Mouse (Mus musculus) retina, postnatal 1 day (tissue): Measurements from ENCODE around the gene Cd86.

Source experiments
- DNase-seq: peaks from one replicate; pipeline ENCODE4 v3.0.0-alpha.2; 2012

The Cd86 gene

DNA sequence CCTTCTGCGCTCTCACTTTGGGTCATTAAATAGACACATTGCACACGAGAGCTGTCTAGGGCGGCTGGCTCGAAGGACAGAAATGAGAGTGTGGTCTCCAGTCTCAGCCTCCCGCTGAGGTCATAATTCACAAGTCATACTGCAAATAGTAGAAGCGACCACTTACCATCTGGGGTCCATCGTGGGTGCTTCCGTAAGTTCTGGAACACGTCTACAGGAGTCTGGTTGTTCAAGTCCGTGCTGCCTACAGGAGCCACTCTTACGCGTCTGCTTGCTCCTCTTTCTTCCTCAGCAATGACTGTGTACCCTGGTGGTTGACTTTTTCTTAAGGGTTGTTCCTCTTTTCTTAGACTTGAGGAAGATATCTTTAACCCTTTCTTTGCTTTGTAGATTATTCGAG, at the start of gene Cd86:
Gene Cd86 (minus strand): TSS at position 300 of the 400 bp plus-strand sequence.
- DNase-seq = no peak

DNA sequence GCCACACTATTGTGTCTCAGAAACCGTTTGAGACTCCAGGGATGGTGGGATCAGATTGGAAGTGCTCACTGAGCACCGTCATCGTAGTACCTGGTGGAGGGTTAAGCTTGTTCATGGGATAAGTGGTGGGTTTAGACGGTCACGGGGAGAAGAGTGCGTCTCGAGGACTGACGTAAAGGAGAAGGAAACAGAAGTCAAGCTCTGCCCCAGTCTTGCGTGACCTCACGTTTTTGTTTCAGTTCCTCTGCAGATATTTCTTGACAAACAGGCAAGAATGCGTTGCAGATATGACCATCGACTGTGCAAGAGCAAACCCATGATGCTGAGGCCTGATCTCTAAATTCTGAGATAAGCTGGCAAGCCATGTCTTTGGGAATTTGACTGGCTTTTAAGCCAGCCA, 45.9 kb upstream of the Cd86 start:
- no peak for DNase-seq

DNA sequence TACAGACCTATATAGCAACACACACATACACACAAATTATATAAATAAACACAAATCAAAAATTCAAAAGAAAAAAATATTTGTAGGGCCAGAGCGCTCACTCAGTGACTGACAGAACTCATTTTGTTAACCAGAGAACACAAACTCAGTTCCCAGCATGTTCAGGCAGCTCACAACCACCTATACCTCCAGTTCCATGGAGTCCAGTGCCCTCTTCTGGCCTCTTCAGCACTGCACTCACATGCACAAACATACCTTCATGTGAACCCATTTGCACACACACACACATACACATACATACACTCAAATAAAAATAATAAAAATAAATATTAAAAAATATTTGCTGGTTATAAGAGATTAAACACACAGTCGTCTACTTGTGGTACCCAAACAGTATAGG, 44.9 kb upstream of the Cd86 start:
- DNase-seq = no peak

DNA sequence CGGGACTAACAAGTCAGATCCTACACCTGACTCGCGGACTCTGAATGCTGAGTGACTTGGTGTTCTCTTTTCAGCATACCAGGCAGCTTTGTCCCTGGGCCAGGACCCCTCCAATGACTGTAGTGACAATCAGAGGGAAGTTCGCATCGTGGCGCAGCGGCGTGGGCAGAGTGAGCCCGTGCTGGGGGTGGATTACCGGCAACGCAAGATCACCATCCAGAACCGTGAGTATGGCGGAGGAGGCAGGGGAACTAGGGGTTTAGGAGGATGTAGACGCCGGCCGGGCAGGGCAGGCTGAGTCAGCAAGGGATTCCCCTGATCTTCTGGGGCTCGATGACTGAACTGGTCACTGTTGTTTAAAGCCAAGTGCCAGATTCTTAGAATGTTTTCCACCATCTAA, 43.5 kb upstream of the Cd86 start:
- no peak for DNase-seq

DNA sequence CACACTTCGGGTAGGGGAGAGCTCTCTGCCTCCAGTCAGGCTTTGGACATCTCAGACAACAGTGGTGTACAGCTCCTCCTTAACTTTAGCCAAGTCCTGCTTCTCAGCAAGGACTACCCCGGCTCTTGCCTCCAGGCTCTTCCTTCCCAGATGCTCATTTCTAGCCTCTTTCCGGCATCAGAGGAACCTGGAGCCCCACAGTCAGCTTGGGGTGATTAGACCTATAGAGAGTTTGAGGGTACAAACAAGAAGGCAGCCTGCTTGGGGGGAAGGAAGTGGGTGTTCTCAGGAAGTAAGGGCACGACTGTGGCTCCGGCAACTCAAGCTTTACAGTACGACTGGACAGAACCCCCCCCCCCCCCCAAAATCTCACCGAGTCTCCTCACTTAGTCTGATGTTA, 42.9 kb upstream of the Cd86 start:
- DNase-seq = no peak

DNA sequence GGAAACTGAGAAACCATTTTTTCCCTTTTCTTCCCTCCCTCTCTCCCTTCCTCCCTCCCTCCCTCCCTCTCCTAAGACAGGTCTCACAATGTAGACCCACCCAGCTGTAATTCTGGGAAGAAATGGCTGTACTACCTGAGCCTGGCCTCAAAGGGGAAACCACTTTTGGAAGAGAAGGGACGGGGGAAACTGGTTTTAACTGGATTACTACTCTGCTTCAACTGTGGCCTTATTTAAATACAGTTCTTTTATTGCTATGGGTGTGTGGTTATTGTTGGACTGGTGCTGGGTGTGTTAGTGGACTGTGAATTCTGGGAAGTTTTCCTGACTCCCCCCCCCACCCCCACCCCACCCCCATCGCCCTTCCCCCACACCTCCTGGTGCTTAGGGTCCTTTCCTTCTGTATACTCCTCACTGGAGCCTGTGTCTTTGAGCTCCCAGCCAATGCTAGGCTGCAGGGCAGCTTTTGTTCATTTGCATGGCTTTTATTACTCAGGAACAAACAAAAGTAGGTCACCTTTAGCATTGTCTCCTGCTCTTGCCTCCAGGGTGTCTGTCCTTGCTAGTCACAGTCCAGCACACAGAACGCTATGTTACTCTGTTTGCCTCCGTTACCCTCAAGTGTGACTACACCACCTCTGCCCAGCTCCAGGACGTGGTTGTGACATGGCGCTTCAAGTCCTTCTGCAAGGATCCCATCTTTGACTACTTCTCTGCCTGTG, 42.0 kb upstream of the Cd86 start:
- peak; percentile 54 for DNase-seq

DNA sequence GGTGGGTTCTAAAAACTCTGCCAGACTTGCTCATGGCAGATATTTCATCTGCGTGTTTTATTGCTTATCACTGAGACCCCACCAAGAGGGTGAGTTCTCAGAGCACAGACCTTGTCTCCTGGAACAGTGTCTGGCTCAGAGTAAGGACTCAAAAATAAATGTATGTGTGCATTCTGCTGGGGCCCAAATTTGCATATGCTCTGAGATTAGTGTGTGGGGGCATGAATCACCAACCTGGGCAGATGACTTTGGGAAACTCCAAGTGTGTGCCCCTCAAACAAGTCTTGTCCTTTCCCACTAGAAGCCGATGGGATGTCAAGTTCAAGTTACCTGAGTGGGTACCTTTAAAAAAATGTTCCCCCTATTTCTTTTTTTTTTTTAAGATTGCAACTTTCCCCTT, 34.6 kb upstream of the Cd86 start:
- DNase-seq = no peak

DNA sequence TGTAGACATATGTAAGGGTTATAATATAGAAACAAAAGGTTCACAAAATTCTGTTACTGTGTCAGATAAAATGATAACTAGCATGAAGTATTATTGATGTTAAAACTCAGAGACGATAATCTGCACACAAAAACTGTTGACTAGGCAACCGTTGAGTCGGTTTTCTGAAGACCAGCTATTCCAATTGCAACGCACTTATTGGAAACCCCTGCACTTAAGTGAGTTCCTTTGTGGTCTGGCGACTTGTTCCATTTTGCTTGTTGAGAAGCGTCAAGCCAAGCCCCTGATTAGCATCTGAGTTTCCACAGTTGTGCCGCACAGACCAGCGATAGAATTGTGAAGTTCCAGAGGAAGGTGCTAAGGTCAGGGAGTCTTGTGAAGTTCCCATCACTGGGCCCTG, 31.4 kb upstream of the Cd86 start:
- DNase-seq = no peak

DNA sequence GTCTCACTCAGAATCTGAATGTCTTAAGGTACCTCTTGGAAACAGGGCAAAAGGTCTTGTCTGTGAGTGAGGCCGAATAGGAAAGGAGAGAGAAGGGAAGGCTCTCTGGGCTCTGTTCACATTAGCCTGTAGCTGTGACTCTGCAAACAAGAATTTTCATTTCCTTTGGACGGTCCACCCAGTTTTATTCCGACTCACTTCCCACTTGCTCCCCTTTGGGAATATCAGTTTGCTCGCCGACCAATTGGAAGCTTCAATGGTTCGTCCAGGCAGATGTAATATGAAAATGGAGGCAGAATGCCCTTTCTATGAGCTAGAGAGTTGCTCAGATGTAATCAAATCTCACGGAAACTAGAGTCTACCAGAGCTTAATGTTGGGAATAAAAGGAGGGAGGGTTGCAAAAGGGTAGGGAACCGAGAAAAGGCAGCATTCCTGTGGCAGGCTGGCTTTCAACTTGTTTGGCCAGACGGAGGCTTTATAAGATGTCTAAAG, 29.0 kb upstream of the Cd86 start:
- no peak for DNase-seq

DNA sequence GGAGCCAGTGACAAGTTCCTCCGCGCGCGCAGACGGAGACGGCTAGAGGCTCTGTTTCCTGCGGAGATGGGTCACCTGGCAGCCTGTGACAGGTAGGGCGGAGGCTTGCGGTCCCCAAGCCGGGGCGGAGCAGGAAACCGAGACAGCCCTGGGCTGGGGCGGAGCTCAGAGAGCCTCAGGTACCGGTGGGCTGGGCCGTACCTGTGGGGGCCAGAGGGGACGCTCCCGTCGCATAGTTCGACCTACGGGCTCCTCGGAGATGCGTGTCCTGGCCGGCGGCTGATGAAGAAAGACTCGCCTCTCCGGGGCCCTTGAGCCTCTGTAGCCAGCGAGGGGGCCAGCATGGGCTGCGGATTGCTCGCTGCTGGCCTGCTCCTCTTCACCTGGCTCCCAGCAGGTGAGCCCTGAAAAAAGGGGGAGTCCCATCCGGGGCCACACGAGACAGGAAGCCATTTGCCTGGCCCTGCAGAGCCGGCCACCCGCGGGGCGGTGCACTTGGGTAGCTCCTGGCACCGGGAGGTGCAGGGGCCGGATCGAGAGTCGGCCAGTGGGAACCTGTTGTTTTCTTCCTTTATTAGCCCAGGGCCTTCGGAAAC, 28.0 kb upstream of the Cd86 start, which contains the start of gene Ildr1:
Gene Ildr1 (plus strand): TSS at position 161 of the 596 bp plus-strand sequence.
- DNase-seq = peak; percentile 15

DNA sequence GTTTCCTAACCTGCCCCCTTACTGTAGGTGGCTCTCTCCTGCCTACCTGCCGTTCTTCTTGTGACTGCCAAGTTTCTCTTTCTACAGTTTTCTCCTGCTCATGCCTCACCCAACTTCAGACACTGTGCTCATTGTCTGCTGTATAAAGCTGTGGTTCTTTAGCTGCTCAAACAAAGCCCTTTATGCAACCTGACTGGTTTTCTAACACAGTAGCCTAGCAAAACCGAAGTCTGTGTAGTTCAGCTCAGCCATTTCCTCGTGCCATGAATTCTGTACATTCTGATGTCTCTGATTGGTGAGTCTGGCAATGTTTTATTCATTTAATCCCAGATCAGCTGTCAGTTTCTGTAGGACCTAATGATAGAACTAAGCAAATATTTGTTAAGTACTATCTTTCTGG, 25.6 kb upstream of the Cd86 start:
- no peak for DNase-seq

DNA sequence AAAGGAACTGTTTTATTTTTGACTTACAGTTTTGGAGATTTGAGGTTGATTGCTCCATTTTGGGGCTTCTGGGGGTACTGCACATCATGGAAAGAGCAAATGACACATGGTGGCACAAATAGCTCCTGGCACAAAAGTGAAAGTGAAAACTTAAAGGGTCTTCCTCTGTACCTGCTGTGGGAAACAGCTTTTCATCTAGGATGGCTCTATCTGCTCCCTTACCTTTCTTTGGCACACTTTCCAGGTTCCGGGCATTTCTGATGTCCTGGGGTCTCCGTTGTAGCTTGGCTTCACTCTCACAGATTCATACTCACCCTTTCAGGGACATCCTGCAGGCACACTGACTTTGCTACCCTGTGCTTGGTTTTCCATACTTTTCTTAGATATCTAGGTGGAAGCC, 22.2 kb upstream of the Cd86 start:
- no peak for DNase-seq

DNA sequence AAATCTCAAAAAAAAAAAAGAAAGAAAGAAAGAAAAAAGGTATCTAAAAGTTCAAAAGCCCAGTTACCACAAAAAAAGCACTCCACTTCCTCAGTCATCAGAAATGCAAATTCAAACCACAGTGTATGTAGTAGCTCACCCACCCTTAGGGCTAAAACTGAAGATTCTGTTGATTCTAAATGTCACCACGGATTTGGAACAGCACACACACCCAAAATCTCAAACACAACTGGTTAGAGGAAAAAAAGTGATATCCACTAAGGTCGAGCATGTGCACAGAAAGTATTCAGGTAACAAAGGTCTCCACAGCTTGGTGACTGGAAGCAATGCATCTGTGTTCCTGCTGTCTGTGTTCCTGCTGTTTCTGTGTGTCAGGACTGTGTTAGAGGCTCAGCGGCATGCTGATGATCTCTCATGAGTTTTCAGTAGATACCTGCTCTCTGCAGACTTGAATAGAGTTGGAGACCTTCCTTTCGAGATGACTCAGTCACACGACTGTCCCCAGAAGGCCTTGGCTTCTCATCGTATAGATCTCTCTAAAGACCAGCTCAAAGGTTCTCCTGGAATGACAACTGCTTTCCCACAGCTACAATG, 18.5 kb upstream of the Cd86 start:
- no peak for DNase-seq

DNA sequence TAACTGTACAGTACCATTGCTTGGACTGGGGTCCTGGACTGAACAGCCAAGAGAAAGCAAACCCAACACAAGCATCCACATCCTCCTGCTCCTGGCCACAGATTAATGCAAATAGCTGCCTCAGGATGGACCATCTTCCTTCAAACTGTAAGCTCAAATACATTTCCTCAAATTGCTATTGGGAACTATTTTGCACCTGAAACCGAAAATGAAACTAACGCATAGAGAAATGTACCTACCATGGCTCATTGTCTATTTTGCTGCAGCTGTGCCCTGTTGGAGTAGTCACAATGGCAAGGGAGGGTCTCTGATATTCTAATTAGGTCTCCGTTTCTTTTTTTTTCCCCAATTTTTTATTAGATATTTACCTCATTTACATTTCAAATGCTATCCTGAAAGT, 15.9 kb upstream of the Cd86 start:
- DNase-seq = no peak

DNA sequence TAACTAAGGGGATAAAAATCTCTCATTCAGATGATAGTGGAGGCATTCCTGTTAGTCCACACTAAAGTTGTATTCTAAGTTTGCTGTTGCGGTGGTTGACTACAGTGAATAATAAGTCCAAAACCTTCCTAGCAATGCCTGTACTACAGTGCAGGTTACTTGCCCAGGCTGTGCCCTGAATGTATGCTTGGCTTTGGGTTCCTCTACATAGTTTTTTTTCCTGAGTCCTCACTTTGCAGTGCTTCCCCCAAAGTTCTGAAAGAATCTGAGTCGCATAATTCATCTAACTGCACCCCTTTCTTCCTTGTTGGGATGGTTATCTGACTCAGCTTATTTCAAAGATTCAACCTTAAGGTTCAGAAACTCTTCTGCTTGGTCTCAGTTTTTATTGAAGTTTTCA, 10.0 kb upstream of the Cd86 start:
- no peak for DNase-seq

DNA sequence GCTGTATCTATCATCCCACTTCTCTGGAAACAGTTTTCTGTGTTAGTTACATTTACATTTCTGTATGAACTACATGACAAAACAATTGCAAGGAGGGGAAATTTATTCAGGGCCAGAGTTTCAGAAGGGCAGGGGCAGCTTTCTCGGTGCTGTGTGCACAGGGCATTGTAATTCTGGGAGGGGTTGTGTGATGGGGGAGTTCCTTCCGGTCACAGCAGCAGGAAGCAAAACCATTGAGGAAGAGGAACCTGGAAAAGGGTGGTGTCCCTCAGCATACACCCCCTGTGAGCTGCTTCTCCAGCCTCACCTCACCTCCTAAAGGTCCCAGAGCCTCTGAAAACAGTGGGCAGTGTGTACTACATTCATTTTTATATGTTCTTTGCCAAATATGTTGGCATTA, 9.4 kb upstream of the Cd86 start:
- no peak for DNase-seq

DNA sequence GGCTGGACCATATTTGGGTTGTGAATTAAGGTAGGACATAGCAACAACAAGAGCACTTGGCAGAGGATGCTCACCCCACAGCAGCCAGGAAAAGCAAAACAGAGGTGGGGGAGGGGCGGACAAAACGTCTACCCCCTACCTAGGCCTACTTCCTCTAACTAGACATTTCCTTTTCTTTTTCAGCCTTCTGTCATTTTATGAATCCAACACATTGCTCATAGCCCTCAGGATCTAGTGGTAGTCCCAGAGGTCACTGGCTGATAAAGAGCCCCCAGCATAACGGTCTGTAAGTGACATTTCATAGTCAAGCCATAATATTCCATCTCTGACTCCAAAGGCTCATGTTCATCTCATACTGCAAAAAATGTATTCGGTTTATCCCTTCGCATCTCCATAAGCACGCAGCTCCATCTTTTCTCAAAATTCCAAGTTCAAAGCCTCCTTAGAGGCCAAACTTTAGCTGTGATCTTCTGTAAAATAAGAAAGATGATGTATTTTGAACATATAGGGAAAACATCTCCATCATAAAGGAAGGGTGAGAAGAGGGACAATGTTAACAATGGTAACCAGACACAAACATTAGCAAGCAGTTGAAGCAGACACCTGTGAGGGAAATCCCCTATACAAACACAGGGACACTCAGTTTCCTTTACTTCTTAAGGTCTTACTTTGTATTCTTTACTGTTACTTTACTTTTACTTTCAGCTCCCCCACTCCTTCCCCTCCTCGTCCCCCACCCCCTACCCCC, 8.8 kb upstream of the Cd86 start:
- no peak for DNase-seq

DNA sequence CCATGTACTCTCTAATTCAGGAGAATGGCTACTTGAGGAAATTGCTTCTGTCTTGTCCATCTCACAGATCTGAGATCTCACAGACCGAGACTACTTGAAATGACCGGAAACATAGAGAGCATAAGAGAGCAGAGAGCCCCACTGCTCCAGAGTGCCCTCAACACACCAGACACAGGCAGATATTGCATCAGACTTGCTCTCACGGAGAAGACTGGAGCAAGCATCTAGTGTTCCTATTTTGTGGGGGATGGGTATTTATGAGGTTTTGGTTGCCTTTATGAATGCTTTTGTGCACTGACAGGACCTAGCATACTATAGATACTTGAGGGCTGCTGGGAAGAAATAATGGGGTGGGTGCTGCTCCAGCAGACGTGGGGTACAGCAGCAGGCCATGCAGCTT, 7.3 kb upstream of the Cd86 start:
- DNase-seq = no peak

DNA sequence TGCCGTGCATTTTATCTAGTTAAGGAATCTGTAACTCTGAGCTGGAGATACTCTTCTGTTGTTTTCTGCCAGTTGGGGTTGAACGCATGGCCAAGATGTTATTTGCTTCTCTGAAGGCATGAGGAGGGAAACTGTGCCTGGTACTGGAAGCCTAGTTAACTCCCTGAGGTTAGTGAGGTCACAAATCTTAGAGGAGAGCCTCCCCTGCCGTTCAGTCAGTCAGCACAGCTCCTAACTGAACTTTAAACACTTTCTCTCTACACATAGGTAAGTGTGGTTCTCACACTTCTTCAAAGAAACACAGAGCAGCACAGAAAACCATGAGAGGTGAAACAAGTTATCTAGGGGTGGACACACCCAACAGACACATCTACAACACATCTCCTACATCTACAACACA, 4.7 kb upstream of the Cd86 start:
- no peak for DNase-seq

DNA sequence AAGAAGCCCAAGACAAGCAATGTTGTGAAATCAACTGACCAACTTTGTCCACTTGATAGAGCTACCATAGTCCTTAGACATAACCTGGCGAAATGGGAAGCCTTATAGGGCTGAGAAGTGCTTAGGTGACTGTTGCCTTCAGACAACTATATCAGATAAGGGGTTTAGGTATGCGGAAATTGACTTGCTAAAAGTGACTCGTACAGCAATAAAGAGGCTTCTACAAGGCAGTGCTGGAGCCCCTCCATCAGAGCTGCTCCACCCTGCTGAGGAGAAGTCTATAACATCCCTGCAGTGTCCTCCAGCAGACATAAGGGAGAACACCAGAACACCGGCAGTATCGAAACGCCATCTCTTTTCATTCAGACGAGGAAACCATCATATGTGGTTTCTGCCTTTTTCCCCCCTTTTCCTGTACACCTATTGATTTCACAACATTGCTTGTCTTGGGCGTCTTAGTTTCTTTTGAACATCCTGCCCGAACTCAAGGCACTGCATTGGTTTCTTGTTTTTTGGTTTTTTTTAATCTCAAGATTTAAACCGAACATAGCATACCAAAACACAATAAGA, 652 bp upstream of the Cd86 start:
- no peak for DNase-seq

DNA sequence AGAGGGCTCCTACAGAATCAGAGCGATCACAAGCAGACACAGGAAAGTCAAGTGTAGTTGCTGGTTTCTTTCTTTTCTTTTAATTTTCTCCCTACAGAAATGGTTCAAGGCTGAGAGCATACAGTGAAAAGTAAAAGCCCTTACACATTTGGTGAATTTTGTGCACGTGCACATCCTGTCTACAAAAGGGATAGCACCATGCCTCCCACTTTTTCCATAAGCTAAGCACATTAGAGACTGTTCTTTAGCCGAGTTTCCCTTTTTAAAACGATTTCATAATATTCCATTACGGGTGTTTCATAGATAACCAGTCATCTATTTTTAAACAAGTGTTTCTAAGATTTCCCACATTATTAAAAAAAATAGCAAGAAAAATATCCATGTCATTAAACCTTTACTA, 2.4 kb downstream of the Cd86 start:
- no peak for DNase-seq

DNA sequence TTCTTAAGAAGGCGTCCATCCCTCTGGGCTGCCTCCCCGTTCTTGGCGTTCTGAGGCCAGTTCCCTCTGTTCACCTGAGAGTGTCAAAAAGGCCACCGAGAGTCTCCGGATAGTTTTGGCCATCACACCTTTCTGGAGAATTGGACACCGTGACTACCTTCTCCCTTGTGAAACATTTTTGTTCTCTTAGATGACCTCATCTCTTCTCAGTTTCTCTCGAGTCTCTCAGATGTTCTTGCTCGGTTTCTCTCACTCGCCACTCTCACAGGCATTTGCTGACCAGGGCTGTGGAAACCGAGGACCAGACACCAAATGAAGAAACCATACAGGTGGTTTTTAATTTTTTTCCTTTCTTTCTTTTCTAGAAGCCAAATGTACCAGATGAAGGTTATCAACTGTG, 4.6 kb downstream of the Cd86 start:
- no peak for DNase-seq

DNA sequence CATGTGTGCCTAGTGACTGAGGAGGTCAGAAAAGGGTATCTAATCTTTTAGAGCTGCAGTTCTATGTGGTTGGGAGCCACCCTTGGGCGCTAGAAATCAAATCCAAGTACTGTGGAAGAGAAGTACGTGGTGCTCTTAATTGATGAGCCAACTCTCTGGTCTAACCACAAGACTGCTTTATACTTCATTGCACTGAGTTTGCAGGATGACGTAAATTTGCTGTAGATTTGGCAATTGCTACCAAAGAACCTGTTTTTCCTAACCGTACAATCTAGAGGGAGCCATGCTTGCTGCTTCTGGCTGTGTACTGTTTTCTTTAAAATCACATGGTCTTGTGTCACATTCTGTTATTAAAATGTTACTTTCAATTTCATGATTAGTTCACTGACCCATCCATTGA, 10.0 kb downstream of the Cd86 start:
- DNase-seq = no peak
